Mouse (Mus musculus): Measurements from ENCODE around the gene Nr5a2. TPM values are rescaled to one million over a fixed set of nuclear protein-coding genes. Genes with fewer than 3 reads are reported as not detected.

Nr5a2 gene
- total and polyA plus RNA-seq, 2 experiments from 2014 or later, result 0.45 to 1.6 TPM

DNA sequence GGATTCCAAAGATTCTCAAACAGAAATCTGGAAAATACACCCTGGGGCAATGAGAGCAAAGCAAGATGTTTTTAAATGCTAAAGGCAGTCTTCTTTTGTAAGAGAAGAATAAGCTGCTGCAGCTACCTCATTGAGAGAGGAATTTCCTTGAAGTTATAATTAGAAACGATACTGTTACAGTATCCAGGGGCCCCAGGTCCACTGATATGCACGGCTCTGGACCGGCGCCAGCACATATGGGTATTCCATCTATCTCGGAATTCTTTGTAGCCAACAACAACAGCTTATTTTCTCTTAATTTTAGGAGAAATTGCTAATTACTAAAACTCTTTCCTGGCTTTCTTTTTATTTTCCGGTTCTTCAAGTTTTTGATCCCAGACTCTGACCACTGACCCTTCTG lies 91.3 kb downstream of the Nr5a2 start:
- H3K9ac ChIP-seq (replicated peaks; ENCODE audit: low read depth, low read length), result no peak overlapping the region
- no peak for TF ChIP-seq CTCF (IDR thresholded peaks at IDR 0.05; ENCODE audit: low read depth)
- no peak for TF ChIP-seq EP300 (IDR thresholded peaks at IDR 0.05; ENCODE audit: low read depth)
- no peaks in the 10 kb centered on the region for H3K9me3 ChIP-seq (replicated peaks; ENCODE audit: control insufficient read depth, low read length)
- 11% methylated on average over 6 of the region's 6 CpGs for WGBS
- H3K36me3 ChIP-seq (replicated peaks; ENCODE audit: control insufficient read depth, insufficient read depth, low read length), result no peaks in the 10 kb centered on the region
- peak overlapping the region; percentile 17; the same call in 1 of the 2 replicates for H3K27ac ChIP-seq (ENCODE audit: low read depth)
- ATAC-seq (ENCODE audit: insufficient read depth, low read depth) (peak; percentile 39; the same call in 1 of the 2 replicates), DNase-seq (ENCODE audit: low spot score) (no peak)
- H3K27me3 ChIP-seq (ENCODE audit: control insufficient read depth, insufficient read depth, low read length), result no peaks in the 10 kb centered on the region
- H3K4me1 ChIP-seq (ENCODE audit: control insufficient read depth, insufficient read depth), result peaks cover 8% of the 10 kb centered on the region; the same call in 1 of the 2 replicates
- 0 out of 2 replicates have a peak overlapping the region, but pooled peaks have one; percentile 1 for H3K4me3 ChIP-seq (ENCODE audit: low read depth, low read length)
- peak overlapping the region; percentile 46 for H3K4me2 ChIP-seq (ENCODE audit: low read depth, low read length)

DNA sequence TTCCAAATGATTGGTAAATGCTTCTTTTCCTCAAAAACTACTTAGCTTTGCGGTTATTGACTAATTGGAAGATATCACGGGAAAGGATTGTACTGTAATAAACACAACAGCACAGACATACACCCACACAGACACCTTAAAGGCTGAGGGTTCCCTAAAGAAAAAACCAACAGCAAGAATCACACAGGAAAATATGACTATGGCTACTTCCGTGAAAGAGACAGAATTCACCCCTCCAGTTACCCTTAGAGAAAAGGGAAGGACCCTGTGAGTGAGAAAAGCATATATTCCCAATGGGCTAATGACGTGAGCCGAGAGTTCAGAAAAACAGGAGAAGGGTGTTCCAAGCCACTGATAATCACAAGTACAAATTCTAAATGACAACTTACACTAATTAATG lies 92.0 kb downstream of the Nr5a2 start:
- TF ChIP-seq CTCF (IDR thresholded peaks at IDR 0.05; ENCODE audit: low read depth), result no peak
- TF ChIP-seq EP300 (IDR thresholded peaks at IDR 0.05; ENCODE audit: low read depth), result no peak
- Histone ChIP-seq H3K4me2 (ENCODE audit: low read depth, low read length) (no peak overlapping the region; the same call in 1 of the 2 replicates), H3K9ac (replicated peaks; ENCODE audit: low read depth, low read length) (no peak overlapping the region), H3K4me1 (ENCODE audit: control insufficient read depth, insufficient read depth) (peaks cover 8% of the 10 kb centered on the region; the same call in 1 of the 2 replicates), H3K36me3 (replicated peaks; ENCODE audit: control insufficient read depth, insufficient read depth, low read length) (no peaks in the 10 kb centered on the region), H3K27ac (ENCODE audit: low read depth) (peak overlapping the region; percentile 25; the same call in 1 of the 2 replicates), H3K9me3 (replicated peaks; ENCODE audit: control insufficient read depth, low read length) (no peaks in the 10 kb centered on the region), H3K27me3 (ENCODE audit: control insufficient read depth, insufficient read depth, low read length) (no peaks in the 10 kb centered on the region), H3K4me3 (ENCODE audit: low read depth, low read length) (no peak overlapping the region)
- WGBS, result 61% methylated on average over 5 of the region's 5 CpGs
- DNase-seq (ENCODE audit: low spot score) (no peak), ATAC-seq (ENCODE audit: insufficient read depth, low read depth) (no peak)

GRCm38 (mm10) chr1:136866481-136867092 lies 93.7 kb downstream of the Nr5a2 start:
- no peak for ATAC-seq (ENCODE audit: insufficient read depth, low read depth)
- Histone ChIP-seq H3K27ac (ENCODE audit: low read depth) (no peak overlapping the region), H3K4me1 (ENCODE audit: control insufficient read depth, insufficient read depth) (peaks cover 8% of the 10 kb centered on the region; the same call in 1 of the 2 replicates), H3K4me3 (ENCODE audit: low read depth, low read length) (no peak overlapping the region), H3K4me2 (ENCODE audit: low read depth, low read length) (no peak overlapping the region), H3K9me3 (replicated peaks; ENCODE audit: control insufficient read depth, low read length) (no peaks in the 10 kb centered on the region), H3K36me3 (replicated peaks; ENCODE audit: control insufficient read depth, insufficient read depth, low read length) (no peaks in the 10 kb centered on the region), H3K9ac (replicated peaks; ENCODE audit: low read depth, low read length) (no peak overlapping the region), H3K27me3 (ENCODE audit: control insufficient read depth, insufficient read depth, low read length) (no peaks in the 10 kb centered on the region)
- DNase-seq (ENCODE audit: low spot score), result no peak
- 72% methylated on average over 9 of the region's 9 CpGs for WGBS
- TF ChIP-seq CTCF (IDR thresholded peaks at IDR 0.05; ENCODE audit: low read depth) (no peak; the same call in 1 of the 2 replicates), EP300 (IDR thresholded peaks at IDR 0.05; ENCODE audit: low read depth) (no peak)

DNA sequence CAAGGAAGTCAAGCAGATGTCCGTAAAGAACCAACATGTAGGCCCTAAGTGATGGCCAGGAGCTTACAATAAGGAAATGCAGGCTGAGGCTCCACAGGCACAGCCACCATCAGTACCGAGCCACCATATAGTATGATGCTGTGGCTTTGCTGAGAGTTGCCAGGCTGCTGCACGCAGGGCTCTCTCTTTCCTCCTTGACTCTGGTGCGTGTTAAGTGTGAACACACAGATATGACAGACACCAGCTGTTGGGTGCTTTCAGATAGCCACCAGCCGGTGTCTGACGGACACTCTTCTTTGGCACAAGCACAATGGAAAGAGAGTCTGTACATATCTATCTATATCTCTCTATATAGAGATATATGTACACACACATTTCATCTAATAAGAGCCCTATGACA lies 97.0 kb downstream of the Nr5a2 start:
- Histone ChIP-seq H3K27ac (ENCODE audit: low read depth) (no peak overlapping the region), H3K9me3 (replicated peaks; ENCODE audit: control insufficient read depth, low read length) (no peaks in the 10 kb centered on the region), H3K9ac (replicated peaks; ENCODE audit: low read depth, low read length) (no peak overlapping the region), H3K4me1 (ENCODE audit: control insufficient read depth, insufficient read depth) (no peaks in the 10 kb centered on the region), H3K36me3 (replicated peaks; ENCODE audit: control insufficient read depth, insufficient read depth, low read length) (no peaks in the 10 kb centered on the region), H3K27me3 (ENCODE audit: control insufficient read depth, insufficient read depth, low read length) (no peaks in the 10 kb centered on the region), H3K4me2 (ENCODE audit: low read depth, low read length) (no peak overlapping the region), H3K4me3 (ENCODE audit: low read depth, low read length) (no peak overlapping the region)
- TF ChIP-seq CTCF (IDR thresholded peaks at IDR 0.05; ENCODE audit: low read depth) (no peak), EP300 (IDR thresholded peaks at IDR 0.05; ENCODE audit: low read depth) (no peak)
- WGBS, result 57% methylated on average over 6 of the region's 6 CpGs
- DNase-seq (ENCODE audit: low spot score) (no peak), ATAC-seq (ENCODE audit: insufficient read depth, low read depth) (no peak)

- H3K27ac ChIP-seq (ENCODE audit: low read depth), result no peak overlapping the region
- H3K4me3 ChIP-seq (ENCODE audit: low read depth, low read length), result no peak overlapping the region
- 45% methylated on average over 4 of the region's 4 CpGs for WGBS
These were observed 100.8 kb downstream of the Nr5a2 start for GRCm38 (mm10) chr1:136859454-136859853.

GRCm38 (mm10) chr1:136858724-136859123 lies 101.5 kb downstream of the Nr5a2 start:
- TF ChIP-seq CTCF (IDR thresholded peaks at IDR 0.05; ENCODE audit: low read depth), result no peak
- TF ChIP-seq EP300 (IDR thresholded peaks at IDR 0.05; ENCODE audit: low read depth), result no peak
- WGBS, result 47% methylated on average over 4 of the region's 4 CpGs

More at GRCm38 (mm10) chr1:136859454-136859853, 100.8 kb downstream of the Nr5a2 start:
- H3K4me2 ChIP-seq (ENCODE audit: low read depth, low read length), result no peak overlapping the region
- no peak for DNase-seq (ENCODE audit: low spot score)
- H3K4me1 ChIP-seq (ENCODE audit: control insufficient read depth, insufficient read depth), result no peaks in the 10 kb centered on the region
- no peaks in the 10 kb centered on the region for H3K9me3 ChIP-seq (replicated peaks; ENCODE audit: control insufficient read depth, low read length)
- no peaks in the 10 kb centered on the region for H3K27me3 ChIP-seq (ENCODE audit: control insufficient read depth, insufficient read depth, low read length)
- no peak for ATAC-seq (ENCODE audit: insufficient read depth, low read depth)
- H3K36me3 ChIP-seq (replicated peaks; ENCODE audit: control insufficient read depth, insufficient read depth, low read length), result no peaks in the 10 kb centered on the region
- TF ChIP-seq EP300 (IDR thresholded peaks at IDR 0.05; ENCODE audit: low read depth) (no peak), CTCF (IDR thresholded peaks at IDR 0.05; ENCODE audit: low read depth) (no peak)
- H3K9ac ChIP-seq (replicated peaks; ENCODE audit: low read depth, low read length), result no peak overlapping the region

More at GRCm38 (mm10) chr1:136858724-136859123, 101.5 kb downstream of the Nr5a2 start:
- DNase-seq (ENCODE audit: low spot score) (no peak), ATAC-seq (ENCODE audit: insufficient read depth, low read depth) (no peak)
- H3K9me3 ChIP-seq (replicated peaks; ENCODE audit: control insufficient read depth, low read length), result no peaks in the 10 kb centered on the region
- H3K36me3 ChIP-seq (replicated peaks; ENCODE audit: control insufficient read depth, insufficient read depth, low read length), result no peaks in the 10 kb centered on the region
- no peak overlapping the region for H3K9ac ChIP-seq (replicated peaks; ENCODE audit: low read depth, low read length)
- H3K4me3 ChIP-seq (ENCODE audit: low read depth, low read length), result no peak overlapping the region
- no peak overlapping the region for H3K27ac ChIP-seq (ENCODE audit: low read depth)
- no peak overlapping the region for H3K4me2 ChIP-seq (ENCODE audit: low read depth, low read length)
- H3K27me3 ChIP-seq (ENCODE audit: control insufficient read depth, insufficient read depth, low read length), result no peaks in the 10 kb centered on the region
- H3K4me1 ChIP-seq (ENCODE audit: control insufficient read depth, insufficient read depth), result no peaks in the 10 kb centered on the region

Data from heart, postnatal 0 days (tissue).